Mouse (Mus musculus) CH12.LX (cell line): Measurements from ENCODE around the gene Gm9821. TPM values are rescaled to one million over a fixed set of nuclear protein-coding genes. Genes with fewer than 3 reads are reported as not detected.

Experiments used
- DNase-seq: peaks from one replicate; pipeline ENCODE4 v3.0.0-alpha.2; 2013; ENCODE audit errors: extremely low read depth
- H3K27ac ChIP-seq: 2 replicates; pipeline ENCODE4 v1.5.1; 2012; ENCODE audit warnings: low read depth, mild to moderate bottlenecking, control low read depth, moderate library complexity; ENCODE audit not compliant: insufficient read depth
- H3K27me3 ChIP-seq: replicated peaks from 2 replicates; pipeline ENCODE3; 2012; ENCODE audit warnings: inconsistent platforms
- H3K36me3 ChIP-seq, 2 experiments: replicated peaks in 1 of 2; 2 replicates each; pipeline versions ENCODE3 to v1.6.1; 2012; ENCODE audit warnings: inconsistent platforms in 1 of 2, low read length in 1 of 2, mild to moderate bottlenecking in 1 of 2, mixed read lengths in 1 of 2, moderate library complexity in 1 of 2; ENCODE audit not compliant: control insufficient read depth in 1 of 2, insufficient read depth in 1 of 2
- H3K4me1 ChIP-seq, 2 experiments: 2 replicates each; pipeline ENCODE4 v1.6.1; 2012; ENCODE audit warnings: inconsistent platforms in 1 of 2, moderate library complexity in 1 of 2; ENCODE audit not compliant: insufficient read depth in 2 of 2, control insufficient read depth in 1 of 2
- H3K4me2 ChIP-seq: 2 replicates; pipeline ENCODE4 v1.6.1; 2012; ENCODE audit warnings: low read depth, mild to moderate bottlenecking, control low read depth; ENCODE audit not compliant: poor library complexity, insufficient read depth, severe bottlenecking
- H3K4me3 ChIP-seq, 3 experiments: fragments of 150-350 bp in 1 of 3; sonication (generic) in 1 of 3; replicated peaks in 1 of 3; 2 replicates each; pipeline versions ENCODE3 to v1.5.1; 2011 to 2012; ENCODE audit warnings: low read depth in 2 of 3, low read length in 2 of 3, mild to moderate bottlenecking in 2 of 3, moderate library complexity in 2 of 3, control low read depth in 1 of 3, improper control_type of control experiment in 1 of 3, inconsistent platforms in 1 of 3, mixed read lengths in 1 of 3; ENCODE audit not compliant: poor library complexity in 1 of 3
- H3K79me2 ChIP-seq: replicated peaks from 2 replicates; pipeline ENCODE4 v1.6.1; 2012; ENCODE audit warnings: mild to moderate bottlenecking, moderate library complexity; ENCODE audit not compliant: control insufficient read depth, poor library complexity, insufficient read depth, severe bottlenecking; ENCODE audit errors: extremely low read depth
- H3K9ac ChIP-seq: 2 replicates; pipeline ENCODE4 v1.6.1; 2012; ENCODE audit warnings: low read depth, mild to moderate bottlenecking, control low read depth, moderate library complexity; ENCODE audit not compliant: insufficient read depth
- H3K9me3 ChIP-seq: replicated peaks from 2 replicates; pipeline ENCODE3; 2012; ENCODE audit warnings: low read length, inconsistent platforms, mixed read lengths
- BHLHE40 ChIP-seq: IDR thresholded peaks from 2 replicates; pipeline ENCODE4 v1.6.1; 2011; ENCODE audit warnings: mild to moderate bottlenecking, low read depth, low read length, improper control_type of control experiment
- CHD2 ChIP-seq: IDR thresholded peaks from 2 replicates; pipeline ENCODE4 v1.6.1; 2011; ENCODE audit warnings: low read length, improper control_type of control experiment
- CTCF ChIP-seq, 2 experiments: IDR thresholded peaks in 1 of 2; conservative IDR thresholded peaks in 1 of 2; 2 replicates each; pipeline ENCODE4 v1.5.1; 2011 to 2012; ENCODE audit warnings: low read depth in 2 of 2, low read length in 2 of 2, improper control_type of control experiment in 1 of 2, inconsistent platforms in 1 of 2, mild to moderate bottlenecking in 1 of 2, moderate library complexity in 1 of 2
- EP300 ChIP-seq: IDR thresholded peaks from 2 replicates; pipeline ENCODE4 v1.6.1; 2011; ENCODE audit warnings: low read length, improper control_type of control experiment
- HCFC1 ChIP-seq: IDR thresholded peaks from 2 replicates; pipeline ENCODE4 v1.6.1; 2012; ENCODE audit warnings: low read depth, mild to moderate bottlenecking, inconsistent platforms, low read length, improper control_type of control experiment
- IRF4 ChIP-seq: IDR thresholded peaks from 2 replicates; pipeline ENCODE4 v1.6.1; 2014; ENCODE audit warnings: low read depth, mild to moderate bottlenecking, inconsistent platforms, low read length, improper control_type of control experiment
- JUN ChIP-seq: IDR thresholded peaks from 2 replicates; pipeline ENCODE4 v1.6.1; 2011; ENCODE audit warnings: low read depth, mild to moderate bottlenecking, low read length, improper control_type of control experiment, moderate library complexity; ENCODE audit not compliant: insufficient read depth
- MAFK ChIP-seq: IDR thresholded peaks from 2 replicates; pipeline ENCODE4 v1.6.1; 2011; ENCODE audit warnings: low read length, improper control_type of control experiment; ENCODE audit not compliant: insufficient replicate concordance
- MAZ ChIP-seq: IDR thresholded peaks from 2 replicates; pipeline ENCODE4 v1.6.1; 2012; ENCODE audit warnings: low read depth, mild to moderate bottlenecking, inconsistent platforms, low read length, improper control_type of control experiment, moderate library complexity
- MXI1 ChIP-seq: IDR thresholded peaks from 2 replicates; pipeline ENCODE4 v1.6.1; 2011; ENCODE audit warnings: mild to moderate bottlenecking, low read depth, low read length, improper control_type of control experiment
- NELFE ChIP-seq: IDR thresholded peaks from 2 replicates; pipeline ENCODE4 v1.6.1; 2011; ENCODE audit warnings: low read depth, low read length, improper control_type of control experiment
- RCOR1 ChIP-seq: conservative IDR thresholded peaks from 2 replicates; pipeline ENCODE4 v1.6.1; 2012; ENCODE audit warnings: low read depth, mild to moderate bottlenecking, inconsistent platforms, low read length, improper control_type of control experiment
- SMC3 ChIP-seq: IDR thresholded peaks from 2 replicates; pipeline ENCODE4 v1.6.1; 2011; ENCODE audit warnings: low read depth, low read length, improper control_type of control experiment
- TCF12 ChIP-seq: IDR thresholded peaks from 2 replicates; pipeline ENCODE4 v1.6.1; 2014; ENCODE audit warnings: low read depth, mild to moderate bottlenecking, inconsistent platforms, low read length, improper control_type of control experiment
- USF1 ChIP-seq: IDR thresholded peaks from 2 replicates; pipeline ENCODE4 v1.6.1; 2014; ENCODE audit warnings: low read depth, mild to moderate bottlenecking, inconsistent platforms, low read length, improper control_type of control experiment
- USF2 ChIP-seq: conservative IDR thresholded peaks from 2 replicates; pipeline ENCODE4 v1.6.1; 2011; ENCODE audit warnings: low read depth, low read length, improper control_type of control experiment
- ZKSCAN1 ChIP-seq: IDR thresholded peaks from 2 replicates; pipeline ENCODE4 v1.6.1; 2012; ENCODE audit warnings: low read depth, inconsistent platforms, low read length, improper control_type of control experiment, borderline replicate concordance
- ZMIZ1 ChIP-seq: IDR thresholded peaks from 2 replicates; pipeline ENCODE4 v1.6.1; 2012; ENCODE audit warnings: low read depth, mild to moderate bottlenecking, inconsistent platforms, low read length, improper control_type of control experiment
- ZNF384 ChIP-seq: IDR thresholded peaks from 2 replicates; pipeline ENCODE4 v1.6.1; 2012; ENCODE audit warnings: low read depth, low read length, improper control_type of control experiment, inconsistent platforms
- dilution Hi-C: fragments of 300-500 bp; cut with MboI; formaldehyde crosslinking; loops from 2 replicates; pipeline ENCODE4 v1.14.3; 2020; ENCODE audit warnings: low sequenced_read_pairs; ENCODE audit not compliant: extremely low pct_unique_long_range_greater_than_20kb, extremely low pct_ligation_motif_present
- in situ Hi-C: fragments of 300-500 bp; cut with MboI; formaldehyde crosslinking; loops from 3 replicates; pipeline ENCODE4 v1.14.3; 2019; ENCODE audit warnings: low sequenced_read_pairs, low pct_ligation_motif_present, low pct_unique_long_range_greater_than_20kb, mixed read lengths
- polyA plus RNA-seq: library from polyadenylated mRNA; unstranded; fragments of >175 nt; gene quantifications from 2 replicates; pipeline ENCODE4 v1.2.1, GENCODE M21; 2012; ENCODE audit warnings: low read depth; ENCODE audit not compliant: insufficient read length
- total RNA-seq, 2 experiments: library from RNA; depleted of rRNA; stranded (reverse); fragments of 300-350 nt in 1 of 2; fragments of >200 nt in 1 of 2; gene quantifications; 2 replicates each; pipeline ENCODE4 v1.2.3; 2012 to 2014

The Gm9821 gene
- total and polyA plus RNA-seq, 3 experiments, result 0.25 to 3.8 TPM; not detected in 1

DNA sequence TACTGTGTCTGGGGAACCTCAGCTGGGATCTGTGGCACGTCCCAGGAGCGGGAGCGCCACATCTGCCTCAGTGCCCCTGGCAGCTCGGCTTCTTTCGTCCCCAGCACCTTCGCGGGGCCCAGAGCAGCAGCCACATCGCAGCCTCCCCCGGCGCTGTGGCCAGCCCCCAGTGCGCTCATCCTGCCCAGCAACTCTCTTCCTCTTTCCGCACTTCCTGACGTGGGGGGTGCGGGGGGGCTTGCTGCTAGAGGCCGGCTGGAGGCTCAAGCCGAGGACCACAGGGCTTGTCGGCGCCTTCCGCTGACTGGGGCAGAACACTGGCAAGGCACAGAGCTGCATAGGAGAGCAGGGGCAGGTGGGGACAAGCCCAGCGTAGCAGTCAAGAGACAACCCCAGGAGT is 19.9 kb downstream of the Gm9821 start (continued):
- TF ChIP-seq MXI1 (no peak), CHD2 (no peak; the same call in 1 of the 2 replicates), ZMIZ1 (peak; percentile 49; the same call in 1 of the 2 replicates), BHLHE40 (0 out of 2 replicates have a peak, but pooled peaks have one; percentile 15), ZNF384 (no peak), SMC3 (no peak), USF2 (no peak), JUN (no peak), NELFE (peak; percentile 71)
- TF ChIP-seq, all 38 proteins: peak for 15

GRCm38 (mm10) chr2:91966367-91966766 is 20.9 kb downstream of the Gm9821 start:
- peaks cover 0 to 2% of the 10 kb centered on the region in 2 experiments for H3K36me3 ChIP-seq
- H3K4me2 ChIP-seq, result no peak overlapping the region
- no peak overlapping the region for H3K9ac ChIP-seq
- no peak for DNase-seq
- peaks cover 19% of the 10 kb centered on the region for H3K79me2 ChIP-seq
- no peak for TF ChIP-seq CTCF (conservative IDR thresholded peaks at IDR 0.05 in 1 of 2, IDR thresholded peaks at IDR 0.05 in 1 of 2; ENCODE audit: low read depth in 2 of 2, low read length in 2 of 2)
- no peak for TF ChIP-seq HCFC1
- TF ChIP-seq RCOR1, result no peak
- TF ChIP-seq USF1, result no peak
- TF ChIP-seq IRF4, result no peak
- no peak for TF ChIP-seq MAFK
- TF ChIP-seq MAZ, result no peak
- TF ChIP-seq ZKSCAN1, result no peak
- TF ChIP-seq TCF12, result no peak
- no peak for TF ChIP-seq EP300
- no peak overlapping the region for H3K4me3 ChIP-seq
- in situ Hi-C loops (no loop called here), dilution Hi-C loops (no loop called here)
- peaks cover 13 to 37% of the 10 kb centered on the region in 2 experiments for H3K4me1 ChIP-seq
- H3K9me3 ChIP-seq, result no peaks in the 10 kb centered on the region
- H3K27ac ChIP-seq, result no peak overlapping the region
- H3K27me3 ChIP-seq, result peaks cover 22% of the 10 kb centered on the region

DNA sequence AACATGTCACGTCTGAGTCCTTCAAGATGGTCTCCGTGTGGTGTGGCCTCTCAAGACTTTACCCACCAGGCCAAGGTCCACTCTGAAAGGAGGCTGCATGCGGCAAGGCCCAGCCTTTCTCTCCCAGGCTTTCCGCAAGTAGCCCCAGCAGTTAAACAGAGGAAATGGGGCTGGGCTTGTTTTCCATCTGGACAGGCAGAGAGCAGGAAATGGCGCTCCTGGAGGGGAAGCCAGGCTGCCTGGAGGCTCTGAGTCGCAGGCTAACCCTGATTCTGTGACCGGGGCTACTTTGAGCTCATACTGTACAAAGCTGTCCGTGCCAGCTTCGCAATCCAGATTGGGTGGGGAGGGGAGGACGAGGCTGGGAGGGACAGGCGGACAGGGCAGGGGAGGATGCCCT is 22.5 kb downstream of the Gm9821 start:
- Histone ChIP-seq H3K9ac (no peak overlapping the region), H3K4me2 (no peak overlapping the region), H3K27me3 (peaks cover 24% of the 10 kb centered on the region), H3K79me2 (peaks cover 8% of the 10 kb centered on the region), H3K4me1 (peaks cover 12 to 33% of the 10 kb centered on the region in 2 experiments), H3K9me3 (no peaks in the 10 kb centered on the region), H3K36me3 (no peaks in the 10 kb centered on the region), H3K4me3 (no peak overlapping the region), H3K27ac (no peak overlapping the region)
- in situ Hi-C loops, result no loop called here
- dilution Hi-C loops, result no loop called here
- DNase-seq, result no peak
- no peak for TF ChIP-seq ZKSCAN1
